8 mouse cellular contexts compared by ENCODE assay signal in the genomic region with DNA sequence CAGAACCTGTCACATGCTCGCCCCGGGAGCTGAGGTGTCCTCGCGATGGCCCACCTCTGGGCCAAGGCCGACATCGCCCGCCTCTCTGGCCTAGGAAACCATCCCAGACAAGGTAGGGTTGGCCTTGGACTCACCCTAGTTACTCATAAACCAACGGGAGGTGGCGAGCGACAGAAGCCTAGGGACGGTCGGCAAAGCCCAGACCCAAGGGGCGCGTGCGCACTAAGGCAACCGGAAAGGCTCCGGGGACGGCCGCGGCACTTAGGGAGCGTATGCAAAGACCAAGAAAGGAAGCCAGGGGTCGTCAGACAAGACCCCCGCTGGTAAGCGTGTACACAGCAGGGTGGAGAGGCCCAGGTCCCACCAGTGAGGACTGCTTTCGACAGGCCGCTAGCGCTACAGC. TPM values are rescaled to one million over a fixed set of nuclear protein-coding genes. Genes with fewer than 3 reads are reported as not detected.
DNase-seq lines count a peak whose midpoint lies in the region; ATAC-seq and TF ChIP-seq lines count a peak whose summit lies in the region.

A gene (plus strand): TSS at position 208 of the 403 bp plus-strand sequence.

- H3K9ac ChIP-seq in forebrain, postnatal 0 days: peak within 1 kb of the TSS; percentile 68
- peak within 1 kb of the TSS; percentile 78 for H3K9ac ChIP-seq in lung, embryonic 15.5 days

- H3K27me3 ChIP-seq in G1E (ENCODE audit: insufficient read depth, low read length): no peaks in the 10 kb centered on the region
- no peaks in the 10 kb centered on the region for H3K27me3 ChIP-seq in forebrain, postnatal 0 days (ENCODE audit: insufficient read depth, low read length)
- H3K27me3 ChIP-seq in lung, embryonic 15.5 days: no peaks in the 10 kb centered on the region

- peaks cover 37% of the 10 kb centered on the region for H3K36me3 ChIP-seq in G1E (replicated peaks)
- H3K36me3 ChIP-seq in forebrain, postnatal 0 days (ENCODE audit: insufficient read depth): peaks cover 15% of the 10 kb centered on the region
- peaks cover 11% of the 10 kb centered on the region for H3K36me3 ChIP-seq in lung, embryonic 15.5 days

- H3K4me1 ChIP-seq in G1E (ENCODE audit: insufficient read depth, low read depth, low read length): peaks cover 54% of the 10 kb centered on the region
- peaks cover 9% of the 10 kb centered on the region for H3K4me1 ChIP-seq in forebrain, postnatal 0 days (ENCODE audit: insufficient read depth)
- H3K4me1 ChIP-seq in lung, embryonic 15.5 days: peaks cover 25% of the 10 kb centered on the region

- under 1% methylated on average over 27 of the region's 27 CpGs for WGBS in forebrain, postnatal 0 days
- 0% methylated on average over 27 of the region's 27 CpGs for WGBS in lung, embryonic 15.5 days

- peak within 1 kb of the TSS; percentile 95 for H3K27ac ChIP-seq in forebrain, postnatal 0 days (ENCODE audit: low read depth, low read length)
- peak within 1 kb of the TSS; percentile 99 for H3K27ac ChIP-seq in lung, embryonic 15.5 days

- TF ChIP-seq CTCF in G1E (IDR thresholded peaks at IDR 0.05; ENCODE audit: low read depth, low read length): no peak
- TF ChIP-seq CTCF in forebrain, postnatal 0 days (IDR thresholded peaks at IDR 0.05; ENCODE audit: low read depth): peak; percentile 64

- 0 out of 2 replicates have a peak, but pooled peaks have one; percentile 18 for ATAC-seq in G1E (ENCODE audit: extremely low read depth, insufficient number of reproducible peaks, low FRiP score, poor library complexity, severe bottlenecking)
- ATAC-seq in forebrain, postnatal 0 days: peak; percentile 74
- ATAC-seq in lung, embryonic 15.5 days (ENCODE audit: borderline replicate concordance, extremely low read depth, low FRiP score, low TSS enrichment): peak; percentile 80

- peak within 1 kb of the TSS; percentile 84 for H3K4me3 ChIP-seq in G1E (ENCODE audit: low read depth, low read length)
- peak within 1 kb of the TSS; percentile 58 for H3K4me3 ChIP-seq in forebrain, postnatal 0 days (ENCODE audit: low read depth, low read length)
- peak within 1 kb of the TSS; percentile 79 for H3K4me3 ChIP-seq in lung, embryonic 15.5 days

- DNase-seq in G1E (ENCODE audit: low spot score): peak; percentile 72
- peak; percentile 92 to 94 for DNase-seq in cerebellum, adult 18-20 months
- peak; percentile 95 for DNase-seq in forebrain, postnatal 0 days
- DNase-seq in heart, postnatal 4 days: peak; percentile 93
- peak; percentile 86 to 87 for DNase-seq in layer of hippocampus, adult 8-10 months (ENCODE audit: low spot score in 2 of 2)
- peak; percentile 84 for DNase-seq in ovary, adult 18-20 months (ENCODE audit: low spot score)
- DNase-seq in thymus, postnatal 0 days (ENCODE audit: low spot score): peak; percentile 91

- H3K9me3 ChIP-seq in G1E (replicated peaks): no peaks in the 10 kb centered on the region
- H3K9me3 ChIP-seq in forebrain, postnatal 0 days (ENCODE audit: low read length): no peaks in the 10 kb centered on the region
- no peaks in the 10 kb centered on the region for H3K9me3 ChIP-seq in lung, embryonic 15.5 days

- H3K4me2 ChIP-seq in forebrain, postnatal 0 days (ENCODE audit: low read depth): peak within 1 kb of the TSS; percentile 74
- peak within 1 kb of the TSS; percentile 70 for H3K4me2 ChIP-seq in lung, embryonic 15.5 days

RNA-seq across cellular contexts. Expression of the gene that starts here (rescaled TPM):
- total RNA-seq in G1E (2014; fragmentation: Nextera tagmentation) (39.2 and 42.7 TPM in 2 replicates), G1E (2017) (50.9 and 51.2 TPM in 2 replicates)
- polyA plus RNA-seq in G1E (2012): 33.9 and 40.0 TPM in 2 replicates
- total RNA-seq in forebrain, postnatal 0 days (2014; rRNA removed): 101 and 104 TPM in 2 replicates
- polyA plus RNA-seq in forebrain, postnatal 0 days (2015; fragmentation: Nextera tagmentation; extraction: Ambion mirVana): 89.4 and 103 TPM in 2 replicates
- 10 to 100 TPM; 60.8 to 63.0 TPM for total RNA-seq in heart, postnatal 4 days (2021)
- 10 to 100 TPM; 74.0 to 93.1 (median 82.3) TPM for total RNA-seq in layer of hippocampus, adult 8-10 months (2022)
- 67.7 and 72.6 TPM in 2 replicates for polyA plus RNA-seq in lung, embryonic 15.5 days (2015; fragmentation: Nextera tagmentation; extraction: Ambion mirVana)
- 50.3 and 55.9 TPM in 2 replicates for polyA plus RNA-seq in thymus, postnatal 0 days (2015; fragmentation: Nextera tagmentation; extraction: Ambion mirVana)

Comparison
In these comparisons a context has a peak if more than half of its experiments do, and no peak if none do; other contexts are left out.
1. Peak in every context shown above with its lines: DNase-seq, ATAC-seq, H3K4me3 ChIP-seq and H3K27ac ChIP-seq.
2. ATAC-seq: peak in every context shown above with its lines; median percentile 80 in lung, embryonic 15.5 days; 74 in forebrain, postnatal 0 days; 18 in G1E.